Mouse (Mus musculus): ENCODE measurements around the gene Rps6kl1.

- no peak for TF ChIP-seq POLR2A (IDR thresholded peaks at IDR 0.05; ENCODE audit: control insufficient read depth in 1 of 2, insufficient read depth in 1 of 2, low read depth in 1 of 2, low read length in 2 of 2, poor library complexity in 1 of 2)
- TF ChIP-seq SIN3A (IDR thresholded peaks at IDR 0.05; ENCODE audit: low read length) = no peak
- TF ChIP-seq CTCF (IDR thresholded peaks at IDR 0.05 in 2 of 3, conservative IDR thresholded peaks at IDR 0.05 in 1 of 3; ENCODE audit: control insufficient read depth in 1 of 3, insufficient read depth in 1 of 3, low read depth in 2 of 3, low read length in 3 of 3, poor library complexity in 1 of 3, severe bottlenecking in 1 of 3) = no peak
- no peak for TF ChIP-seq ZKSCAN1 (IDR thresholded peaks at IDR 0.05; ENCODE audit: low read depth, low read length)
- TF ChIP-seq RCOR1 (IDR thresholded peaks at IDR 0.05; ENCODE audit: low read depth, low read length) = no peak
- TF ChIP-seq MAFK (IDR thresholded peaks at IDR 0.05; ENCODE audit: borderline replicate concordance, low read depth, low read length) = no peak
- TF ChIP-seq MAX (IDR thresholded peaks at IDR 0.05; ENCODE audit: low read length) = no peak
- TF ChIP-seq CHD2 (IDR thresholded peaks at IDR 0.05; ENCODE audit: low read length) = no peak
- no peak for TF ChIP-seq ZC3H11A (IDR thresholded peaks at IDR 0.05; ENCODE audit: low read depth, low read length)
- TF ChIP-seq E2F4 (IDR thresholded peaks at IDR 0.05; ENCODE audit: borderline replicate concordance, low read depth, low read length) = no peak
- TF ChIP-seq EP300 (IDR thresholded peaks at IDR 0.05; ENCODE audit: low read depth in 1 of 2, low read length in 2 of 2) = no peak
- no peak for TF ChIP-seq KAT2A (conservative IDR thresholded peaks at IDR 0.05; ENCODE audit: low read depth, low read length)
These were observed 19.7 kb downstream of the Rps6kl1 start for GRCm38 (mm10) chr12:85131361-85131760.

All from MEL (cell line).